Mouse (Mus musculus) small intestine, adult 2 months (tissue): Measurements from ENCODE around the gene Cnnm2.

Experiments
- CTCF ChIP-seq: fragments of 200-500 bp; IDR thresholded peaks from 2 replicates; pipeline ENCODE4 v1.5.1; 2012; ENCODE audit warnings: low read depth, mild to moderate bottlenecking, control low read depth, inconsistent platforms, low read length, moderate library complexity, mixed read lengths; ENCODE audit not compliant: insufficient replicate concordance, insufficient read length; ENCODE audit errors: extremely low read depth
- POLR2A ChIP-seq: fragments of 200-500 bp; IDR thresholded peaks from 2 replicates; pipeline ENCODE4 v1.6.1; 2012; ENCODE audit warnings: low read depth, mild to moderate bottlenecking, control low read depth, inconsistent platforms, low read length, moderate library complexity

DNA sequence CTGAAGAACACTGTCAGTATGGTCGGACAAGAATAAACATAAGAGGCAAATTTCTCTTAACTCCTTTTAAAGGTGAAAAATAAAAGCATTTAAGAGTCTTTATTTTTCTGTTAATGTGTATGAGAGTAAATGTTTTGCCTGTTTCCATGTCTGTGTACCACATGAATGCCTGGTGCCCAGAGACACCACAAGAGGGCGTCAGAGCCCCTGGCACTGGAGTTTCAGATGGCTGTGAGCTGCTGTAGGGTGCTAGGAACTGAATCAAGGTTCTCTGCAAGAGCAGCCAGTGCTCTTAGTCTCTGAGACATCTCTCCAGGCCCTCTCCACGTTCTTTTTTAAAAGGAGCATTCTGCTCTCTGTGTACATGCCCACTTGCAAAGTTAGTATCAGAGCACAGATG, 135.7 kb downstream of the Cnnm2 start:
- TF ChIP-seq POLR2A, result no peak
- peak; percentile 28; the same call in 1 of the 2 replicates for TF ChIP-seq CTCF
